Mouse (Mus musculus): ENCODE data around the gene Srrm2. TPM values are rescaled to one million over a fixed set of nuclear protein-coding genes. Genes with fewer than 3 reads are reported as not detected.

Srrm2 gene
- polyA plus RNA-seq, 2 experiments = 406 to 654 TPM

DNA sequence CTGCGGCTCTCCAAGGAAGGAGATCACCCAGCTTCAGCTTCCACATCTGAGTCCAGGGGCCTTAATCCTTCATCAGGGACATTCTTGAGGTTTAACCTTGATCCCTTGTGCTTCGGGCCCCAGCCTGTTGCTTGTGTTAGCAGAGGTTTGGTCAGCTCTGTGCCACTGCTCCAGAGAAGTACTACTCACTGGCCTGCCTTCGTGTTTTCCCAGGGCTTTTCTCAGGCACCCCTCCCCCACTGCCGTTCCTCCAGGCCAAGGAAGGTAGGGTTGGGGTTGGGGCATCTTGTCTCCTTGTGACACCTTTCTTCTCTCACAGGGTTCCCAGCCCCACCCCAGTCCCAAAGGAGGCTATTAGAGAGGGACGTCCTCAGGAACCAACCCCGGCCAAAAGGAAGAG lies 31.8 kb downstream of the Srrm2 start:
- H3K9me3 ChIP-seq (ENCODE audit: control insufficient read depth, low read length) = peaks cover 27% of the 10 kb centered on the region
- ATAC-seq (ENCODE audit: low FRiP score, low read depth) (no peak), DNase-seq (ENCODE audit: low spot score) (no peak)
- no peak overlapping the region for H3K4me2 ChIP-seq (replicated peaks; ENCODE audit: low read depth, low read length, severe bottlenecking)
- TF ChIP-seq POLR2A (IDR thresholded peaks at IDR 0.05; ENCODE audit: borderline replicate concordance, extremely low read depth, insufficient read depth, insufficient read length) = no peak
- 70% methylated on average over 6 of the region's 6 CpGs for WGBS
- H3K4me1 ChIP-seq (ENCODE audit: control insufficient read depth, insufficient read depth, low read length) = peaks cover 1% of the 10 kb centered on the region; the same call in 1 of the 2 replicates
- H3K9ac ChIP-seq (ENCODE audit: low read depth, low read length, severe bottlenecking) = no peak overlapping the region
- no peak overlapping the region for H3K27ac ChIP-seq (replicated peaks; ENCODE audit: low read depth, low read length)
- H3K27me3 ChIP-seq (ENCODE audit: control insufficient read depth, insufficient read depth, low read length) = no peaks in the 10 kb centered on the region
- no peak overlapping the region for H3K4me3 ChIP-seq (replicated peaks; ENCODE audit: low read length)
- peaks cover 100% of the 10 kb centered on the region for H3K36me3 ChIP-seq (ENCODE audit: control insufficient read depth, insufficient read depth, low read length)

DNA sequence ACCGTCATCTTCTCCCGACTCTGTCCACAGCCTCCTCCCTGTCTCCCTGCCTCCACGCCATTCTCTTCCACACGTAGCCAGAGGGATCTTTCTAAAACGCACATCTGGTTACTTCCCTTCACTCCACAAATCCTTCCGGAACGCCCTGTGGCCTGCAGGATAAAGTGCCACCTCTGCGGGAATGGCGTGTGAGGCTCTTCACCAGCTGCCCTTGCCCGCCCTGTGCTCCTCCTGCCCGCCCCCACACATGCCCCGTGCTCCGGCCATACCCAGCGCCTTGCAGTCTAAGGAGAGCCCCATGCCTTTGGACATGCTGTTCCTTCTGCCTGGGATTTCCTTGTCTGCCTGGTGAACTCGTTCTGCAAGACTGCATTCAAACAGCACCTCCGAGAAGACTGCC lies 32.7 kb downstream of the Srrm2 start:
- no peak overlapping the region for H3K4me3 ChIP-seq (replicated peaks; ENCODE audit: low read length)

DNA sequence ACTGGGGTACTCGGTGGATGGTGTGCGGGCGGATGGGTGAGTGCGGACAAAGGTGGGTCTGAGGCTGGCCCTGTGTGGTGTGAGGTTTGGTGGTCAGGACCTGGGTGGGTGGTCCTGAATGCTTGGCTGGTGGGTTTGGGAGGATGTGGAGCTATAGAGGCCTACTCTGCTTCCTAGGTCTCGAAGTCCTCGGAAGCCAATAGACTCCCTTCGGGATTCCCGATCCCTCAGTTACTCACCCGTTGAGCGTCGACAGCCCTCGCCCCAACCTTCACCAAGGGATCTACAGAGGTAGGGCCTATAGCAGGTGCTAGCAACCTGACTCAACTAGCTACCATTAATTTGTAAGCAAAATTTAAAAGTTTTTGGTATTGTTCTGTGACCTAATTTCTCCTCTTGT lies 33.3 kb downstream of the Srrm2 start:
- peaks cover 11% of the 10 kb centered on the region for H3K4me1 ChIP-seq (ENCODE audit: control insufficient read depth, insufficient read depth, low read length)
- DNase-seq (ENCODE audit: low spot score) (no peak), ATAC-seq (ENCODE audit: low FRiP score, low read depth) (no peak)
- H3K4me3 ChIP-seq (replicated peaks; ENCODE audit: low read length) = no peak overlapping the region
- no peak overlapping the region for H3K9ac ChIP-seq (ENCODE audit: low read depth, low read length, severe bottlenecking)
- no peaks in the 10 kb centered on the region for H3K27me3 ChIP-seq (ENCODE audit: control insufficient read depth, insufficient read depth, low read length)
- H3K36me3 ChIP-seq (ENCODE audit: control insufficient read depth, insufficient read depth, low read length) = peaks cover 85% of the 10 kb centered on the region
- WGBS = 94% methylated on average over 12 of the region's 12 CpGs
- no peak overlapping the region for H3K27ac ChIP-seq (replicated peaks; ENCODE audit: low read depth, low read length)
- no peak for TF ChIP-seq POLR2A (IDR thresholded peaks at IDR 0.05; ENCODE audit: borderline replicate concordance, extremely low read depth, insufficient read depth, insufficient read length)
- H3K4me2 ChIP-seq (replicated peaks; ENCODE audit: low read depth, low read length, severe bottlenecking) = no peak overlapping the region
- H3K9me3 ChIP-seq (ENCODE audit: control insufficient read depth, low read length) = peaks cover 14% of the 10 kb centered on the region

More for the DNA sequence above, 32.7 kb downstream of the Srrm2 start:
- Histone ChIP-seq H3K27ac (replicated peaks; ENCODE audit: low read depth, low read length) (no peak overlapping the region), H3K4me2 (replicated peaks; ENCODE audit: low read depth, low read length, severe bottlenecking) (no peak overlapping the region), H3K4me1 (ENCODE audit: control insufficient read depth, insufficient read depth, low read length) (peaks cover 11% of the 10 kb centered on the region), H3K27me3 (ENCODE audit: control insufficient read depth, insufficient read depth, low read length) (no peaks in the 10 kb centered on the region), H3K9ac (ENCODE audit: low read depth, low read length, severe bottlenecking) (no peak overlapping the region), H3K36me3 (ENCODE audit: control insufficient read depth, insufficient read depth, low read length) (peaks cover 91% of the 10 kb centered on the region), H3K9me3 (ENCODE audit: control insufficient read depth, low read length) (peaks cover 20% of the 10 kb centered on the region)
- TF ChIP-seq POLR2A (IDR thresholded peaks at IDR 0.05; ENCODE audit: borderline replicate concordance, extremely low read depth, insufficient read depth, insufficient read length) = no peak
- 83% methylated on average over 16 of the region's 16 CpGs for WGBS
- ATAC-seq (ENCODE audit: low FRiP score, low read depth) (no peak), DNase-seq (ENCODE audit: low spot score) (no peak)

DNA sequence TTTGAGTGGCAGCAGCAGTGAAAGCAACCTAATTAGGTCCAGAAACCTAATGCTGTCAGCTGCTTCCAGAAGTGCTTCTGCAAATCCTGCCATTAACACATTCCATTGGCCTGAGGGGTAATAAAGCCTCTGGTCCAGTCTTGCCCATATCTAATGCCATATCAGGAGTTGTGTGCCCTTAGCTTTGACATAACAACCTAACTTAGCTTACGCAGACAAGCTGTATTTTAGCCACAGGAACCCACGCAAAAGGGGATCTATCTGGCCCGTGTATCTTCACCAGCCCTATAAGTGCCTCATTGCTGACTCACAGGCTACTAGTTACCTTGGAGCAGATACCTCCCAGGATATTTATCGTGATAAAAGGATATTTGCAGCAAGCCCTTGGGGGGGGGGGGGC lies 35.3 kb downstream of the Srrm2 start:
- Histone ChIP-seq H3K4me2 (replicated peaks; ENCODE audit: low read depth, low read length, severe bottlenecking) (no peak overlapping the region), H3K4me1 (ENCODE audit: control insufficient read depth, insufficient read depth, low read length) (peaks cover 11% of the 10 kb centered on the region), H3K27ac (replicated peaks; ENCODE audit: low read depth, low read length) (no peak overlapping the region), H3K9ac (ENCODE audit: low read depth, low read length, severe bottlenecking) (no peak overlapping the region), H3K9me3 (ENCODE audit: control insufficient read depth, low read length) (no peaks in the 10 kb centered on the region), H3K36me3 (ENCODE audit: control insufficient read depth, insufficient read depth, low read length) (peaks cover 66% of the 10 kb centered on the region), H3K4me3 (replicated peaks; ENCODE audit: low read length) (no peak overlapping the region), H3K27me3 (ENCODE audit: control insufficient read depth, insufficient read depth, low read length) (no peaks in the 10 kb centered on the region)
- no peak for DNase-seq (ENCODE audit: low spot score)
- TF ChIP-seq POLR2A (IDR thresholded peaks at IDR 0.05; ENCODE audit: borderline replicate concordance, extremely low read depth, insufficient read depth, insufficient read length) = no peak
- 78% methylated on average over 4 of the region's 4 CpGs for WGBS
- no peak for ATAC-seq (ENCODE audit: low FRiP score, low read depth)

DNA sequence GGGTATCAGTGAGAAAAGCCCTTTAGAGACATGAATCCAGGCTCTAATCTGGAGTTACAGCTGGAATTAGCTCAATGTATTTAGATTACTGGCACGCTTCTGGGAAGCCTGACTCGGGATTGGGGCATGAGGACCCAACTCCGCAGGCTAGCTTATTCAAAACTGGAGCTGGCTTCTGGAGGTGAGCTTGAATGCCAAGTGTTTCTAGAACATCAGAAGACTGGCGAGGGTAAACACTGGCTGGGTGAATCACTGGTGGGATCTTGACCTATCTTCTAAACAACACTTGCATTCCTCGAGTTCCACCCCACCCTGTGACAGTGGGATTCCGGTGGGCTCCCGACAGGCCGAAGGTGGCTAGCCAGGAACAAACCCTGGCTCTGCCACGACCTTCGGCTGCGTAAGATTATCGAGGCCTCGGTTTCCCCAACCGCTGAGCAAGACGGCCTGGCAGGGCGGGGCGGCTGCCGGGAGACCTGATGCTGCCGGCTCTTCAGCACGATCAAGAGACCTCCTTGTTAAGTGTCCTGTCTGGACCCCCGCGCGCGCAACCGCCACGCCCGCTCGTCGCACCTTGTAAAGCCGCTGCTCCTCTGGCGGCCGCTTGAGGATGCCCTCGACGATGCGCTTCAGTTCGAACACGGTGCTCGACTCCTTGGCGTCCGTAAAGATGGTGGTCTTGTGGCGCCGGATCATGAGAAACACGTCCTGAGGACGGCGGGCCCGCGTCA lies 38.1 kb downstream of the Srrm2 start:
- H3K4me3 ChIP-seq (replicated peaks; ENCODE audit: low read length) = peak overlapping the region; percentile 53
- peak overlapping the region; percentile 95 for H3K27ac ChIP-seq (replicated peaks; ENCODE audit: low read depth, low read length)
- TF ChIP-seq POLR2A (IDR thresholded peaks at IDR 0.05; ENCODE audit: borderline replicate concordance, extremely low read depth, insufficient read depth, insufficient read length) = no peak
- no peak for DNase-seq (ENCODE audit: low spot score)
- H3K27me3 ChIP-seq (ENCODE audit: control insufficient read depth, insufficient read depth, low read length) = no peaks in the 10 kb centered on the region
- H3K9ac ChIP-seq (ENCODE audit: low read depth, low read length, severe bottlenecking) = peak overlapping the region; percentile 66
- H3K4me2 ChIP-seq (replicated peaks; ENCODE audit: low read depth, low read length, severe bottlenecking) = peak overlapping the region; percentile 82
- no peaks in the 10 kb centered on the region for H3K9me3 ChIP-seq (ENCODE audit: control insufficient read depth, low read length)
- WGBS = under 1% methylated on average over 41 of the region's 47 CpGs
- peaks cover 37% of the 10 kb centered on the region for H3K36me3 ChIP-seq (ENCODE audit: control insufficient read depth, insufficient read depth, low read length)
- H3K4me1 ChIP-seq (ENCODE audit: control insufficient read depth, insufficient read depth, low read length) = peaks cover 11% of the 10 kb centered on the region
- peak; percentile 66 for ATAC-seq (ENCODE audit: low FRiP score, low read depth)

Data from limb, embryonic 14.5 days (tissue).